In the genomic region with DNA sequence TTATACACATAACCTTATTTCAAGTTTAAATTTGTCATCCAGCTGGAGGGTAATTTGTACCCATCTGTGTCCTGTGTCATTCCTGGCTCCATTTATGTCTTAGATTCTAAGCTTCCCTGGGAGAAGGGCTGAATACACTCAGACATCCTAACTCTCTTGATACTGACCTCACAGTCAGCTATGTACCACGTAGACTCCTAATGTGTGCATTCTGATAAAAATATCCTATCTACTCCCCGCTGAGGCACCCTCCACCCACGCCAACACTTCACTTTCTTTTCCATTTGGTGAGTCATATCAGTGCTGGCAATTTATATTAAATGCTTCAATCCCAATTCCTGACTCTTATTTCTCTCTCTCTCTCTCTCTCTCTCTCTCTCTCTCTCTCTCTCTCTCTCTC, we compare ENCODE assay signal across 29 mouse cellular contexts. TPM values are rescaled to one million over a fixed set of nuclear protein-coding genes. Genes with fewer than 3 reads are reported as not detected.
DNase-seq lines count a peak whose midpoint lies in the region; ATAC-seq and TF ChIP-seq lines count a peak whose summit lies in the region.
"Had no signal": no experiment of that assay in that cellular context is flagged by ENCODE, and none has a peak within 500 bp of the region (broad histone marks: within the 10 kb centered on the region; RNA-seq: fewer than 3 reads in every experiment).

No protein-coding gene starts in this region.

- no peaks in the 10 kb centered on the region for H3K36me3 ChIP-seq in liver, embryonic 11.5 days (ENCODE audit: control insufficient read depth, insufficient read depth, low read length)
- H3K36me3 ChIP-seq: forebrain, embryonic 10.5 days; heart, embryonic 10.5 days; hindbrain, embryonic 13.5 days; kidney, embryonic 15.5 days; liver, embryonic 12.5 days; neural tube, embryonic 15.5 days had no signal

- peak; percentile 86 for ATAC-seq in frontal cortex, adult (ENCODE audit: low TSS enrichment)
- ATAC-seq in liver, embryonic 11.5 days (replicated peaks; ENCODE audit: low FRiP score): no peak
- ATAC-seq: activated CD4-positive, CD25-positive, alpha-beta regulatory T cell, adult 4 months; CD4-positive, CD25-positive, alpha-beta regulatory T cell, adult 4 months; inflammation-experienced regulatory T-cells, adult 6 months; liver, embryonic 12.5 days; midbrain, embryonic 16.5 days; Patski had no signal

- H3K27me3 ChIP-seq in liver, embryonic 11.5 days (replicated peaks; ENCODE audit: control insufficient read depth, insufficient read depth, low read length): no peaks in the 10 kb centered on the region
- H3K27me3 ChIP-seq: hindbrain, embryonic 13.5 days; kidney, embryonic 15.5 days; liver, embryonic 12.5 days; neural tube, embryonic 15.5 days had no signal

- no peaks in the 10 kb centered on the region for H3K9me3 ChIP-seq in liver, embryonic 11.5 days (ENCODE audit: control insufficient read depth, low read length)
- H3K9me3 ChIP-seq: forebrain, embryonic 10.5 days; heart, embryonic 10.5 days; hindbrain, embryonic 13.5 days; kidney, embryonic 15.5 days; neural tube, embryonic 15.5 days had no signal

- no peak overlapping the region for H3K4me3 ChIP-seq in olfactory bulb, adult 2 months (ENCODE audit: insufficient read depth, low read depth, low read length)
- no peak overlapping the region for H3K4me3 ChIP-seq in liver, embryonic 11.5 days (ENCODE audit: low read depth, low read length)
- H3K4me3 ChIP-seq: forebrain, embryonic 10.5 days; heart, embryonic 10.5 days; hindbrain, embryonic 13.5 days; kidney, embryonic 15.5 days; liver, embryonic 12.5 days; neural tube, embryonic 15.5 days had no signal

- peaks cover 4% of the 10 kb centered on the region for H3K4me1 ChIP-seq in olfactory bulb, adult 2 months (ENCODE audit: control insufficient read depth, insufficient read depth, low read length)
- no peaks in the 10 kb centered on the region for H3K4me1 ChIP-seq in liver, embryonic 11.5 days (replicated peaks; ENCODE audit: control insufficient read depth, insufficient read depth, low read length)
- H3K4me1 ChIP-seq: heart, embryonic 10.5 days; hindbrain, embryonic 13.5 days; liver, embryonic 12.5 days had no signal

- peak overlapping the region; percentile 51; the same call in 1 of the 2 replicates for H3K27ac ChIP-seq in olfactory bulb, adult 2 months (ENCODE audit: insufficient read depth, low read depth, low read length)
- no peak overlapping the region for H3K27ac ChIP-seq in liver, embryonic 11.5 days (ENCODE audit: low read depth, low read length)
- H3K27ac ChIP-seq: forebrain, embryonic 10.5 days; heart, embryonic 10.5 days; hindbrain, embryonic 13.5 days; kidney, embryonic 15.5 days; liver, embryonic 12.5 days; neural tube, embryonic 15.5 days had no signal

- TF ChIP-seq POLR2A in olfactory bulb, adult 2 months (IDR thresholded peaks at IDR 0.05; ENCODE audit: insufficient read depth, low read depth, low read length): no peak

- no peak overlapping the region for H3K9ac ChIP-seq in liver, embryonic 11.5 days (ENCODE audit: low read depth, low read length)
- H3K9ac ChIP-seq: hindbrain, embryonic 13.5 days; kidney, embryonic 15.5 days; liver, embryonic 12.5 days; neural tube, embryonic 15.5 days had no signal

- DNase-seq in layer of hippocampus, adult 11-12 months (ENCODE audit: low spot score): peak; percentile 32
- DNase-seq in layer of hippocampus, postnatal 10 days (ENCODE audit: low spot score in 2 of 2): no peak
- peak; percentile 47 for DNase-seq in layer of hippocampus, adult 9-11 months
- no peak for DNase-seq in liver, embryonic 11.5 days (ENCODE audit: low spot score)
- no peak for DNase-seq in heart, postnatal 4 days
- no peak for DNase-seq in thymus, postnatal 36 days
- DNase-seq: adrenal gland, postnatal 10 days; cerebellum, adult 11 months; cerebellum, postnatal 10 days; heart, postnatal 10 days; kidney, postnatal 4 days; lung, adult 2 months; thymus, adult 18-20 months had no signal

- H3K4me2 ChIP-seq in liver, embryonic 11.5 days: no peak overlapping the region
- H3K4me2 ChIP-seq: hindbrain, embryonic 13.5 days; kidney, embryonic 15.5 days; liver, embryonic 12.5 days; neural tube, embryonic 15.5 days had no signal

- 26% methylated on average over 3 of the region's 3 CpGs for WGBS in olfactory bulb, adult 2 months
- 53% methylated on average over 3 of the region's 3 CpGs for WGBS in liver, embryonic 11.5 days

- no peak for TF ChIP-seq CTCF in olfactory bulb, adult 2 months (IDR thresholded peaks at IDR 0.05; ENCODE audit: insufficient read depth, low read depth, low read length)

RNA-seq across cellular contexts. Expression of gene Gabra2, which starts 34.0 kb away (rescaled TPM):
- 100 to 1,000 TPM; 112 to 122 TPM for total RNA-seq in layer of hippocampus, postnatal 10 days (2021)
- not detected in 2 replicates for polyA plus RNA-seq in olfactory bulb, adult 2 months (2012; ENCODE audit: insufficient read depth, insufficient read length, low replicate concordance, missing spikeins)
- 0.21 and 0.56 TPM in 2 replicates for polyA plus RNA-seq in liver, embryonic 11.5 days (2014; fragmentation: Nextera tagmentation; extraction: Ambion mirVana)
- not detected for total RNA-seq in heart, postnatal 4 days (2021)
- total RNA-seq: ES-E14; heart, postnatal 10 days; megakaryocyte-erythroid progenitor cell, adult 5-6 weeks had no signal
- polyA plus RNA-seq: activated CD4-positive, CD25-positive, alpha-beta regulatory T cell, adult 4 months; CD4-positive, CD25-positive, alpha-beta regulatory T cell, adult 4 months; lung, adult 2 months; Patski; spleen, adult 2 months had no signal

Comparison
In these comparisons a context has a peak if more than half of its experiments do, and no peak if none do; other contexts are left out.
1. DNase-seq: peak in layer of hippocampus, adult 11-12 months (single experiment) and layer of hippocampus, adult 9-11 months (single experiment); none in layer of hippocampus, postnatal 10 days (0 of 2), liver, embryonic 11.5 days (single experiment), heart, postnatal 4 days (single experiment) and thymus, postnatal 36 days (0 of 2).
2. RNA of gene Gabra2, which starts 34.0 kb away (total RNA-seq): 112 to 122 TPM in layer of hippocampus, postnatal 10 days; not detected in heart, postnatal 4 days; every median in the first group is over 100 times any median in the second.